Mouse (Mus musculus): Measurements from ENCODE around the gene Cyp2d9.
"Not testable (repeated sequence)": the region's sequence is repeated elsewhere in the genome, so short reads cannot be mapped to it uniquely, and the experiment has no call there.

The Cyp2d9 gene

DNA sequence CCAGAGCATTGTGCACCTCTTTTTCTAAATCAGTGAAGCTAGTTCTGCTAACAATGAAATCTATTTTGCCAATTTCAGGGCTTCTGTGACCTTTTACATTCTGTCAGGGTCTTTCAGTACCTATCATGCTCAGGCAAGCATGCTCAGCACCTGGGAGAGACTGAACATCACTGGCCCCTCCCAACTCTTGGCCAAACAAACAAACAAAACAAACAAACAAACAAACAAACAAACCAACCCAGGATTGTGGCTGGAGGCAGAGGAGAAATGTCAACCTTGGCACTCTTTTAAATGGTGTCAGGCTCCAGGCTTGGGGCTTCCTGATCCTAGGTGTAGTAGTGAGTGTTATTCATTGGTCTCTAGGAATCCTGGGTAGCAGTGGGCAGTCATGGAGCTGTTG, at the start of gene Cyp2d9:
Gene Cyp2d9, plus strand, starts transcription at position 301 of the 400 bp plus-strand sequence.
- DNase-seq: no peak

DNA sequence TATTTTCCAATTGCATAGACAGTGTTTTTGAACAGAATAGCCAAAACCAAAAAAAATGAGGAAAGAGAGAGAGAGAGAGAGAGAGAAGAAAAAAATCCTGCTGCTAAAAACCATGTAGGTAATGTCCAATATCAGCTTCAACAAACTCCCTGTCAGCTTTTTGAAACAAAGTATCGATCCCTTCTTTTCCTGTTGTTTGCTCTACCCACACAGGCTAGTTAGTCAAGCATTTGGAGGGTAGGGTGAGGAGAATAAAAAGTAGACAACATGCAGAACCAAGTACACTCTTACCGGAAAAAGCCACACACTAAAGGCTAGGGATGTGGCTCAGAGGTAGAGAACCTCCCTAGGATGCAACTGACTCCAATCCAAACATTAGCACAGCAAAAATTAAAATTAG, 47.5 kb upstream of the Cyp2d9 start:
- no peak for DNase-seq

DNA sequence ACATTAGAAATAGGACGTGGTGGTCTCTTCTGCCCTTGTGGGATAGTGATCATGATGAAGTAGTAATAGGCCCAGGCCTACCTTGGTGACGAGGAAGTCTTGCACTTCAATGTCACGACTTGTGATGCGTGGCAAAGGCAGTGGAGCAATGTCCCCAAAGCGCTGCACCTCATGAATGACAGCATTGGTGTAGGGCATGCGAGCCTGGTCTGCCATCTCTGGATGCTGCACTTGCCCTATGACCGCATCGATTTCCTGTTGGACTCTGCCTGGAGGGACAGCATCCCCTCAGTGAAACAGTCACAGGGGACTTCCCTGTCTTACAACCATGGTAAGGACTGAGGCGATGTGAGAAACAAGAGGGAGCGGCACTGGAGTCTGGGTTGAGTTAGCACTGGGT, 43.3 kb upstream of the Cyp2d9 start:
- DNase-seq: not testable (repeated sequence)

DNA sequence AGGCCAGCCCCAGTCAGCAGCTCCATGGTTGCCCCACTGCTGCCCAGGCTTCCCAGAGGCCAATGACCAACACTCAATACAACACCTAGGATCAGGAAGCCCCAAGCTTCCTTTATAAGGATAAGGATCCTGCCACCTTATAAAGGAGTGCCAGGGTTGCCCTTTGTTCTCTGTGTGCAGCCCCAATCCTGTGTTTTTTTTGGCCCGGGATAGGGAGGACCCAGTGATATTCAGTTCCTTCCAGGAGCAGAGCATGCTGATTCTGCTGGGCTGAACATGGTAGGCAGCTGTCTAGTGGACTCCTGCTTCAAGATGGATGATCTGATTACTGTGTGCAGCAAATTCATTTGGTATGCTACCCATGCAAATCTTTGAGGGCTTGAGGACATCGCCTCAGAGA, 39.3 kb upstream of the Cyp2d9 start, which contains the start of gene Cyp2d11:
Gene Cyp2d11, minus strand, starts transcription at position 101 of the 400 bp plus-strand sequence.
- not testable (repeated sequence) for DNase-seq

DNA sequence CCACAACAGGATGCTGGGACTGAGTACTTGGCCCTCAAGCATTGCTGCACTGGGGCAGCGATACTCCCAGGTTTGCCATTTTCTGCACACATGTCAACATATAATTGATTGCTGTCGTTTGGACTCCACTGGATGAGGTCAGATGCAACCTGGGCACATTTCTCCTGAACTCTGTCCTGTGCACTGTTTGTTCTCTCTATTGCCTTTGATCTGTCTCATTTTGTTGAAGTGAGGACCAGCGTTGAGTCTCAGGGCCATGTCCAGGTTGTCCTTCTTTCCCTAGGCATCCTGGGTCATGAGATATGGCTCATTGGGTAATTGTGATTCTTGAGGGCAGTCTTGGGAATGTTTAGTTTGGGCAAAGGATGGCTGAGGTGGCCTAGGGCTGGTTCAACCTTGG, 37.3 kb upstream of the Cyp2d9 start:
- not testable (repeated sequence) for DNase-seq

DNA sequence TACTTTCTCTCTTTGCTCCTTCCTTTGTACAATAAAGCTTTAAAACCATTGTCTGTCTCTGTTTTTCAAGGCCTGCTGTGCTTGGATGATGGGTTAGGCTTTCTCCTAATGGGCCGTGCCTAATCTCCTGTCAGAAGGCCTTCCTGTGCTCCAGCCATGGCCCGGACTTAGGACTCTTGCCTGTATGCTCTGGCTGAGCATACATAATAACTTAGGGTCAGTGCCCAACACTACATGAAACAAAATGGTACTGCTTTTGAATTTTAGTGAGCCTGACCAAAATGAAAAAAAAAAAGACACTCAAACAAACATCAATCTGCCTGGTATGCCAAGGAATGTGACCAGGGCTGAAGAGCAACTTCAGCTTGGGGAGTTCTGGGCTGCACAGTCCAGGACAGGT, 31.7 kb upstream of the Cyp2d9 start:
- DNase-seq: no peak

DNA sequence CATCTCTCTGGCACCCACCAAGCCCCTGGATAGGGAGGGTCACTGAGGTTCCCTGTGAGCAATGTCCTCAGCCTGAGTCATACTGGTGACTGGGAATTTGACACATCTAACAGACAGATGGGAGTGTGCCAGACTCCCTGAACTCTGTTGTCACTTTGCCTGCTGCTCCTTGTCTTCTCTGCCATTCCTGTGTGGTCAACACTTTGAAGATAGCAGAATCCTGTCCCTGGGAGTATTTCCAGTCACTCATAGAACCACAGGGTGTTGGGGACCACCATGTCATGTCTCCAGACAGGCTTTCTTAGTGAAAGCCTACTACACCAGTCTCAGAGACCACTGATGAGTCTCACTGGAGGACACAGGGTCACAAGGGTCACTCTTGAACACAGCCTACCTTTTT, 31.1 kb upstream of the Cyp2d9 start:
- DNase-seq: no peak

DNA sequence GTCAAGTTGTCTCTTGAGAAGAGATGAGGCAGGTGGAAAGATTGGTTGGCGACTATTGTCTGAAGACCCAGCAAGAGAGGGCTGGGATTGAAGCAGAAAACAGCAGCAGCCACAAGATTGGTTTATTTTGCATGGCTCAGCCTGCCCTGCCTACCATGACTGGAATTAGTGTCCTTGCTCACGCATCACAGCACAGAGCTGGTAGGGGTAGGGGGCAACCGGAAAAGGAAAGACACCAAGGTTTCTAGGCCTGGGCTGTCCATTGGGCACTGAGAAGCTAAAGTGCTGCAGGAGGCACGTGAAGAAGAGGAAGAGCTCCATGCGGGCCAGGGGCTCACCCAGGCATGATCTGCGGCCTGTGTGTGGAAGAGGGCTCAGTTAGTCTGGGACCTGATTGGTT, 30.5 kb upstream of the Cyp2d9 start:
- DNase-seq: no peak

DNA sequence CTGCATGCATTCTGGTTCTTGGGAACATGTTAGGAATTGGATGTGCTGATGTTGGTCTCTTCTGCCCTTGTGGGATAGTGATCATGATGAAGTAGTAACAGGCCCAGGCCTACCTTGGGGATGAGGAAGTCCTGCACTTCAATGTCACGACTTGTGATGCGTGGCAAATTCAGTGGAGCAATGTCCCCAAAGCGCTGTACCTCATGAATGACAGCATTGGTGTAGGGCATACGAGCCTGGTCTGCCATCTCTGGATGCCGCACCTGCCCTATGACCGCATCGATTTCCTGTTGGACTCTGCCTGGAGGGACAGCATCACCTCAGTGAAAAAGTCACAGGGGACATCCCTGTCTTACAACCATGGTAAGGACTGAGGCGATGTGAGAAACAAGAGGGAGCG, 29.6 kb upstream of the Cyp2d9 start:
- DNase-seq: no peak

DNA sequence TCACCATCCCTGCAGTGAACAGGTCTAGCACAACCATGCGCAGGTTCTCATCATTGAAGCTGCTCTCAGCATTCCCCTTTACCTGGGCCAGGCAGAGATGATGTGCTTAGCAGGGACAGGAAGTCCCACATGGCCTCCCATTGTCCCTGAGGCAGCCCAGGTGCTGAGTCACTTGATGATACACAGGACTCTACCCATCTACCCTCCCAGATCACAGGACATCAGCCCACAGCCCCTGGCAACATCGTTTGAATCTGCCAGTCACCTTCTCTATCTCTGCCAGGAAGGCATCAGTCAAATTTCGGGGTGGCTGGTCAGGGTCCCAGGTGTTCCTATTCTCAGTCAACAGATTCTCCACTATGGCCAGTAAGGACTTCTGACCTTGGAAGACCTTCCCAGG, 29.1 kb upstream of the Cyp2d9 start:
- no peak for DNase-seq

DNA sequence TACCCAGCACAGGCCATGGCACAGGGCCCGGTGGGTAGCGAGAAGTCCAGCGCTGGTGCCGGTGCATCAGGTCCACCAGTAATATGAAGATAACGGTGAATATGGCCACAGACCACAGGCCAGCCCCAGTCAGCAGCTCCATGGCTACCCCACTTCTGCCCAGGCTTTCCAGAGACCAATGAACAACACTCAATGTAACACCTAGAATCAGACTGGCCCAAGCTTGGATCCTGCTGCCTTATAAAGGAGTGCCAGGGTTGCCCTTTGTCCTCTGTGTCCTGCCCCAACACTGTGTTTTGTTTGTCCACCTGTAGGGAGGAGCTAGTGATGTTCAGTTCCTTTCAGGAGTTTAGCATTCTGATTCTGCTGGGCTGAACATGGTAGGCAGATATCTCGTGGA, 26.3 kb upstream of the Cyp2d9 start, which contains the start of gene Cyp2d10:
Gene Cyp2d10, minus strand, starts transcription at position 215 of the 400 bp plus-strand sequence.
- no peak for DNase-seq

DNA sequence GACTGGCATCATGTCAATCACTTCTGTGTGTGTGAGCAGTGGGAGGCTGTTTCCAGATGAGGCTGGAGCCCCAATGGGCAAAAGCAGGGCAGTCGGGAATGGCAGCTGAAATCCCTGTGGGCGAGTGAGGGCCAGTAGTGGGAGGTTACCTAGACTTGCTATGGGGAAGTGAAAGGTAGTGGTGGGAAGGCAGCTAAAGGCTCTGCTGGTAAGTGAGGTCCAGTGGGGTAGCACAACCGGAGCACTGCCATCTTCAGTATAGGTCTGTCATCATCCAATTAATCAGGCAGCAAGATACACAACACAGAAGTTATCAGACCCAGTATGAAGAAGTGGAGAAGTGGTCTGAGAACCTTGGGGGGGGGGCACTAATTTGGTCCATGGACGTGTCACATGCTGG, 25.7 kb upstream of the Cyp2d9 start:
- no peak for DNase-seq

DNA sequence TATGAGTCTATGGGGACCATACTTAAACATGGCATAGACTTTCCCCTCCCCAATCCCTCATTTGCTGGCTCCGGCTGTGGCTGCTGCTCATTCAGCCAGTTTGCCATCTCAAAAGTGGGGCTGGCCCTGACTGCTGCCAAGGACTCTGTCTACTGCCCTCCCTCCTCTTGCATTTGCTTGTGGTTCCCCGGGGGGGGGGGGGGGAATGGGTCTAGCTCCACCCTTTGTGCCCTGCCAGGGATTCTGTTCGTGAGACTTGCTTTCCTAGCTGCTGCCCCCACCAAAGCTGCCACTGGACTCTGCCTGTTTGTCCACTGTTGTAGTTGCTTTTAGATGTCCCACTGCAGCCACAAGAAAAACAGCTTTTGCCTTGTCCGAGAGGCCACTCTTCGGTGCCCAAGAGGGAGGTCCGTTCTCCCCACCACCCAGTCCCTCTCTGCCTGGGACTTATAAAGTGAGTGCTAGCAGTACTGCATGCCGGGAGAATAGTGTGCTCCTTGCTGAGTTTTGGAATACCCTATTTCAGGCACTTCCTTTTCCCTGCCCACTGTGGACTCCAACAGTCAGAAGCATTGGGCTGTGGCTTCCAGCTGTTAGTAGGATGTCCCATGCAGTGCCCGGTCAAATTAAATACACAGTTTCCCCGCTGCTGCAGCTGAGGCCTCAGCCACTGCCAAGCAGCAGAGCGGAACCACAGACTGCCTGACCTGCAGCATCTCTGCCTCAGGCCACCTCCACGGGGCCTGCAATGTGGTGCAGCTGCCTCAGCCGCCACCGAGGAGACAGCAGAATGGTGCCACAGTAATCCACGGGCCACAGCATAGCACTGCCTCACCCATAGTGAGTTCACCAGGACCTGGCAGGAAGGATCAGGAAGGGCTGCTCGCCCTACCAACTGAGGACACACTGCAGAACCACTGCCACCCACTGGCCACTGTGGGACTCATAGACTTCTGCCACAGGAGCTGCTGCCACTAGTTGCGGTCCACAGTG, 16.1 kb upstream of the Cyp2d9 start:
- DNase-seq: peak; percentile 80

DNA sequence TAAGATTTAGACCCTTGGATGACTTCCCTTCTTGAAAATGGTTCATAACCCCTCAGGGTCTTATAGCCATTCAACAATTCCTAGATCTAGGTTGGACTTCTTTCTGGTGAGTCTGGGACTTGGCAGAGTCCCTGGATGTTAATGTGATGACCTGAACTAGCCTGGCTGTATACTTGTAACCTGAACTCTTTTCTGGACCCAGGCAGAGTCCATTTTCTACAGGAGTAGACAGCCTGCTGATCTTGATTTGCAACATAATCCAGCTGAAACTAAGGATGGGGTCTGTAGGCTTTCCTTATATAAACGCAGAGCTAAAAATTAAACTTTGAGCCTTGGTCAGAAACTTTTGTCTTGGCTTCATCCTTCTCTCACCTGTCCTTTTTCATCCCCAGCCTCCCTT, 14.6 kb upstream of the Cyp2d9 start:
- no peak for DNase-seq

DNA sequence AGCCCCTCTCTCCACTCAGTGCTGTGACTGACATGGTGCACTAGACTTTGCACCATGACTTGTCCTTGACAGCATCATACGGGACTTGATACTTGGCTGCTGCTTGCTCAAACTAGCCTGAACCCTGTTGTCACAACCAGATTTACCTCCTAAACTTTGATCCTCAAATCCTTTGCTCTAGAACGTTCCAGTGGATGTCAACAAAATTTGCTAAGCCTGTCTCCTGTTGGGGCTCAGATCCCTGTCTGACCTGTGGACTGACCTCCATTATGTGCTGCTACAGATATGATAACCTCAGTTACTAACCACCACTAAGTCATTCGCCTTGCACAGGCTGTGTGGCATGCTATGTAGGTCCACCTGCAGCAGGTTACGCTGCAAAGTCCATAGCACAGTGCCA, 10.3 kb upstream of the Cyp2d9 start:
- DNase-seq: no peak

DNA sequence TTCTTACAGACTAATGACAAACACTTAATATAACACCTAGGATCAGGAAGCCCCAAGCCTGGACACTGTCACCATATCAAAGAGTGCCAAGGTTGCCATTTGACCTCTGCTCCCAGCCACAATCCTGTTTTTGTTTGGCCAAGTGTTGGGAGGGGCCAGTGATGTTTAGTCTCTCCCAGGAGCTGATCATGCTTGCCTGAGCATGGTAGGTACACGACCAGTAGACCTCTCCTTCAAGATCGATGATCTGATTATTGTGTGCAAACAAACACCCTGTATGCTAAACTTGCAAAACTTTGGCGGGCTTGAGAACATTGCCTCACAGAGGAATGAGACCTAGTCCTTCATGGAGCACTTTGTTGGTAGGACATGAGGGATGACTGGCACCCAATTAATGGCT, 9.8 kb upstream of the Cyp2d9 start:
- no peak for DNase-seq

DNA sequence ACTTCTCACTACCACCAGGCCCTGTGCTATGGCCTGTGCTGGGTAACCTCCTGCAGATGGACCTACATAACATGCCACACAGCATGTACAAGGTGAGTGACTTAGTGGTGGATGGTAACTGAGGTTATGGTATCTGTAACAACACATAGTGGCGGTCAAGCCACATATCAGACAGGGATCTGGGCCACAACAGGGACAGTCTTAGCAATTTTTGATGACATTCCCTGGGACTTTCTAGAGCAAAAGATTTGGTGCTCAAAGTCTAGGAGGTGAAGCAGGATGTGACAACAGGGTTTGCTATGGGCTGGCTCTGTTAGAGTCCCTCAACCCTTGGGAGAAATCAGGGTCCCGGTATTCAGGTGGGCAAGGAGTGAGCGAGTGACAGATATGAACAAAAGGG, 384 bp downstream of the Cyp2d9 start:
- DNase-seq: no peak

DNA sequence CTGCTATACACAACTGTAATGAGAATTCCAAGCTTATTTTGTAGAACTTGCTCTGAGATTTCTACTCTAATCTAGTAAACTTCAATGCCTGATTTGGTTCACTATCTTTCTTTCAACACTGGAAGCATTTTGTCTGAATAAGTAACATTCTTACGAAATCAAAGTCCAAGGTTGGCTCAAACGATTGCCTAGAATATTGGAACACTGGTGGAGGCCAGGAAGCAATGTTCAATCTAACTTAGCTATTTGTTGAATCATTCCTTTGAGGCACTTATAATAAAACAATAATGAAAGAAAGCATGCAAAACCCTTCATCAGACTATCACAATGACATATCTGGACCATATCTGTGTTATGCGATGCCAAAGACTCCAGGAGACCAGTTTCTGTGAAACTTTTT, 1.3 kb downstream of the Cyp2d9 start:
- DNase-seq: no peak

DNA sequence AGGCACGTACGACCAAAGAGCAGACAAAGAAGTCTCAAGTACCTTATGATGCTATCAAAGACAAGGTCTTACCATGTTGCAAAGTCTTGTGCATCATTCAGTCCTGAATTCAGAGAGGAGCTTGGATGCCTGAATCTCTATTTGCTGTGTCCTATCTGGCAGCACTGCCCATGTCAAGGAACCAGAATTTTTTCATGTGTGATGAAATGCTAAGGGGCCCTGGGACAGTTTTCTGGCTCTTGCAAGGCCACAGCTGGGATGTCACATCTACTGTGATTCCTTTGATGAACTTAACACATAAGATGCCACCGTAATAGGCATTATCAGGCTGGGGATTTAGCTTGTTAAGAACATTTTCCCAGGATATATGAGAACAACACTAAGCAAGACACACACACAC, 1.8 kb downstream of the Cyp2d9 start:
- DNase-seq: no peak

DNA sequence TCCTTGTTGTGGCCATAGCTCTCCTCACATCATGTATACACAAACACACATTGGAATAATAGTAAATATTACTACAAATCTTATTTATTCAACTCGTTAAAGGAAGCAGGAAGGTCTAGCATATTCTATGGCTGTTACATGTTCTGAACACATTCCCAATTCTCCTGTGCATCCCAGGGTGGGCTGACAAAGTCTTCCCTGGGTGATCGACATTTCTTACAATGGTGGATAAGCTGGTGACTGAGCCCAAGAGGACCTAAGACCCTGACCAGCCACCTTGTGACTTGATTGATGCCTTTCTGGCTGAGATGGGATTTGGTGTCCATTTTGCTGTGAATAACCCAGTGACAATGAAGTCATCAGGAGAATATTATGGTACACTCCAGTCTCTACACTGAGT, 2.4 kb downstream of the Cyp2d9 start:
- no peak for DNase-seq

DNA sequence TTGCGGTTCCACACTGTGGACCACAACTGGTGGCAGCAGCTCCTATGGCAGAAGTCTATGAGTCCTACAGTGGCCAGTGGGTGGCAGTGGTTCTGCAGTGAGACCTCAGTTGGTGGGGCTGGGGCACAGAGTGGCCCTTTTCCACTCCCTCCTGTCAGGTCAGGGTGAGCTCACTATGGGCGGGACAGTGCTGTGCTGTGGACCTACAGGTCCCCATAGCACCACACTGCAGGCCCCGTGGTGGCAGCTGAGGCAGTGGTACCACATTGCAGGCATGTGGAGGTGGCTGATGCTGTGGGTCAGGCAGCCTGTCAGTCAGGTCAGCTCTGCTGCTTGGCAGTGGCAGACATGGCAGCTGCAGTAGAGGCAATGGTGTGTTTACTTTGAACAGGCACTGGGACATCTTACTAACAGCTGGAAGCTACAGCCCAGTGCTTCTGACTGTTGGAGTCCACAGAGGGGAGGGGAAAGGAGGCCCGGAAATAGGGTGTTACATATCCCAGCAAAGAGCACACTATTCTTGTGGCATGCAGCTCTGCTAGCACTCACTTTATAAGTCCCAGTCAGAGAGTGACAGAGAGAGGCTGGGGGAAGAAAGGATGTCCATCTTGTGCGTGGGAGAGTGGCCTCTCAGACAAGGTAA, 4.9 kb downstream of the Cyp2d9 start:
- DNase-seq: no peak

DNA sequence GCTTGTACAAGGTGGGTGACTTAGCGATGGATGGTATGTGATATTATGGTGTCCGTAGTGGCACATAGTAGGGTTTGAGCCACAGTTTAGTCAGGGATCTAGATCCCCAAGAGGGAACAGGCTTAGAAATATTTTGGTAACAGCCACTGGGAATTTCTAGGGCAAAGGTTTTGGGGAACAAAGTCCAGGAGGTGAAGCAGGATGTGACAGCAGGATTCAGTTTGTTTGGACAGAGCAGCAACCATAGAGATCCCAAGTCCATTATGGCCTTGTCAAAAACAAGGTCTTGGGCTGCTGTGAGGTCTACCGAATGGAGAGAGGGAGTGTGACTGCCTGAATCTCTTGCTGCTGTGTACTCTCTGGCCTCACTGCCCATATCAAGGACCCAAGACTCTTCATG, 10.4 kb downstream of the Cyp2d9 start:
- DNase-seq: no peak

DNA sequence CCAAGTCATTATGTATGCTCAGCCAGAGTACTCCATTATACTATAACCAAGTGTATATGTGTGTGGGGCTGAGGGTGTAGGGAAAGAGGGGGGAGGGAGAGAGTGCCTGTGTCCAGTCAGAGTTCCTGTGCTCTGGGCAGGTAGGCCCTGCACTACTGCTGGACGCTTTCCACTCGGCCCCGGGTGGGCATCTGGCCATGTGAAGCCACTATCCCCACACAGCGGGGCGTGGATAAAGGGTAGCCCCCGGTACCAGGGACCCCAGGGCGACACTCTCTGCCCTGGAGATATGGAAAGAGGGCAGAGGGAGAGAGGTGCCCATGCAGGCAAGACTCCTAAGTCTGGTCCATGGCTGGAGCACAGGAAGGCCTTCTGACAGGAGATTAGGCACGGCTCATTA, 12.0 kb downstream of the Cyp2d9 start:
- no peak for DNase-seq

DNA sequence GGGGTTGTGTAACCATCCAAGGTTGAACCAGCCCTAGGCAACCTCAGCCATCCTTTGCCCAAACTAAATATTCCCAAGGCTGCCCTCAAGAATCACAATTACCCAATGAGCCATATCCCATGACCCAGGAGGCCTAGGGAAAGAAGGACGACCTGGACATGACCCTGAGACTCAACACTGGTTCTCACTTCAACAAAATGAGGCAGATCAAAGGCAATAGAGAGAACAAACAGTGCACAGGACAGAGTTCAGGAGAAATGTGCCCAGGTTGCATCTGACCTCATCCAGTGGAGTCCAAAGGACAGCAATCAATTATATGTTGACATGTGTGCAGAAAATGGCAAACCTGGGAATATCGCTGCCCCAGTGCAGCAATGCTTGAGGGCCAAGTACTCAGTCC, 16.8 kb downstream of the Cyp2d9 start:
- not testable (repeated sequence) for DNase-seq
